Mouse (Mus musculus) lung, postnatal 25 days (tissue): ENCODE measurements around the gene Il1rap.

Source experiments
- DNase-seq: peaks from one replicate; pipeline ENCODE4 v3.0.0; 2022; ENCODE audit warnings: low spot score

The Il1rap gene

DNA sequence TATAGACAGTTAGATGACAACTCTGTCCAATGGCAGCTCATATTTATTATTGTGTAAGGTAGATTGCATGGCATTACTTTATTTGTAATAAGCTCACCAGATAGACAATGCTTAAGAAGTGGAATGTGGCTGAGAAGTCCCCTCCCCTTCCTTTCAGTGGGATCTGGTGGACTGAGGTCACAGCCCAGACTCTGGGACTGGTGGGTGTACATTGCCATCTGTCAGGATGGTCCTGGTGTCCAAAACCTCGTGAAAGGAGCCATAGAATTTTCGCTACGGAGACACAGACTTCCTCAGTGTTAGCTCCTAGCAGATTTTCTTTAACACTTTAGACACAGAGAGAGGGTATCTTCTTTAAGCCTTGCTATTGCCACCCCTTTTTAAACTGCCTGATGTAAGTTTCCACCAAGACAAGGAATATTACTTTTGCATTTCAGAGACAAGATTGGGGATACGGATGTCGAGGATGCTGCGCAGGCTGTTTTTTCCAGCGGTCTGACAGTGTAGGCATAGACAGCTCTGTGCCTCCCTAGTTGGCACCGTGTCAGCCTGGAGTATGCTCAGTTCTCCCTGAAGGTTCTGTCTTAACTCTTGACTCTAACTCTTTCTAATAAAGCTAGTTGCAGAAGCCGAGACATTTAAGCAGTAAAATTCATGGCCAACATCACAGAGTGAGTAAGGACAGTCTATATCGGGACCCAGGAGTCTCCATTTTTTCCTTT, 31.2 kb downstream of the Il1rap start:
- DNase-seq, result no peak

- no peak for DNase-seq
Measured at GRCm38 (mm10) chr16:26623141-26623540, 41.6 kb downstream of the Il1rap start.

GRCm38 (mm10) chr16:26626065-26626464, 44.6 kb downstream of the Il1rap start:
- DNase-seq, result peak; percentile 16

- no peak for DNase-seq
Measured at GRCm38 (mm10) chr16:26634800-26635199, 53.3 kb downstream of the Il1rap start.

DNA sequence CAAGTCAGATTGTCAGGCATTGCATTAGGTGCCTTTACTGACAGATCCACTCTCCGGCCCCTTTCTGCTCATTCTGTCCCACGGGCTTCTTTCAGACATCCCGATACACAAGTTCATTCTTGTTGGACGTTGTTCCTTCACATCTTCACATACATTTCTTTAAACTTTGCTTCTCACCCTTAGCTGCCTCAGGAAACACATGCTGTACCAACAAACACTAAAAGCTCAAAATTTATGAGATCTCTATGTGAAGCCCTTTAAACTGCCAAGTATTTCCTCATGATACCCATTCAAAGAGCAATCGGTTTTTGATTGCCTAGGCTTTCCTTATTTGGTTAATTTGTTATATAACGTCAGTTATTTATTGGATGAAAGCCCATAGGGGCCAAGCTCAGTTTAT, 61.6 kb downstream of the Il1rap start:
- DNase-seq, result no peak

DNA sequence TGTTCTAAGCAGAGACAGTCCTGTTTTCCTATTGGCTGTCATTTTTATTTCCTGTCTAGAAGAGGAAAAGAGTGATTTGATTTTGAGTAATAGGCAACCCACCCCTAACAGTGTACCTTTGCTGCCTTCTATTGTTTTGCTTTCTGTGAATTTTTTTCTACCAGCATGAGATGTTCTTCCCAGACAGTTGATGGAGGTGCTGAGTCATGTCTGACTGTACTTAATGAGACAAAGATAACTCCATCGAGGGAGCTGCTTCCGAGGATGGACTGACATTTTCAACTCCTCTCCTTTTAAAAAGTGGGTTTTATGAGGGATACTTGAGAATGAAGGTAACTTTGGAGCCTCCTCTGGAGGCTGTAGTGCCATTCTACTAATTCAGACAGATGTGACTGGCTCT, 64.6 kb downstream of the Il1rap start:
- DNase-seq, result no peak

GRCm38 (mm10) chr16:26647036-26647435, 65.5 kb downstream of the Il1rap start:
- no peak for DNase-seq

GRCm38 (mm10) chr16:26662722-26663436, 81.4 kb downstream of the Il1rap start:
- no peak for DNase-seq

DNA sequence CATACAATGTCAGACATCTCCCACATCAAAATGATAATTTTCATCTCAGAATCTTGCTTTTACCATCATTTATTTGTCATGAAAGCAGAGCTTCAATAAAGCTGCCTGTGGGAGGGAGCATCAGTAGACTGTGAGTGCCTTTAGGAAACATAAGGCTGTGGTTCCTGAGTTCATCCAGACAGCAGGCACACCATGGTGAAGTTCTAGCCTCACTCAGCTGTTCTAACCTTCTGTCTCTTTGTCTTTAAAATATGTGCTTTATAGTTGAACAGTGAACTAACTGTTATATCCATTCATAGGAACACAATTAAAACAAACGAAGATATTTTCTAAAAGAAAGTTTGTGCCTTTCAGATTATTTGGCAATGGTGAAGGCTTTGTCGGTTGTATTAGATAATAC, 84.9 kb downstream of the Il1rap start:
- no peak for DNase-seq

GRCm38 (mm10) chr16:26669081-26669480, 87.6 kb downstream of the Il1rap start:
- DNase-seq, result no peak

GRCm38 (mm10) chr16:26680381-26680780, 98.9 kb downstream of the Il1rap start:
- no peak for DNase-seq

DNA sequence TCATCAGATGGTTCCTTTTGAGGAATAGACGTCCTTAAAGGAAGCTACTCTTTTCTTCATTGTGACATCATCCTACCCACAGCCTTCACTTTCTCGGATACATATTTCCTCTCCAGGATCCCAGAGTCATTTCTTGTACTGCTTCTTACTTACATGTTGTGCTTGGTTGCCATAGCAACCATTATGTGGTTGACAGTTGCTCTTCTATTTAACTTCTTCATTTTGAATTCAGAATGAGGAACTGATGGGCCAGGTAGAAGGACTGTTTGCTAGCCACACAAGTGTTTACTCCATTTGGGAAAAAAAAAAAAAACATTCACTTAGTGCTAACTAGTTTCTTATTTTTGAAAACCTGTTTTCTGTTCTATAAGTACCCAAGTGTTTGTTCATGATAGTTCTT, 108.3 kb downstream of the Il1rap start:
- DNase-seq, result peak; percentile 35

DNA sequence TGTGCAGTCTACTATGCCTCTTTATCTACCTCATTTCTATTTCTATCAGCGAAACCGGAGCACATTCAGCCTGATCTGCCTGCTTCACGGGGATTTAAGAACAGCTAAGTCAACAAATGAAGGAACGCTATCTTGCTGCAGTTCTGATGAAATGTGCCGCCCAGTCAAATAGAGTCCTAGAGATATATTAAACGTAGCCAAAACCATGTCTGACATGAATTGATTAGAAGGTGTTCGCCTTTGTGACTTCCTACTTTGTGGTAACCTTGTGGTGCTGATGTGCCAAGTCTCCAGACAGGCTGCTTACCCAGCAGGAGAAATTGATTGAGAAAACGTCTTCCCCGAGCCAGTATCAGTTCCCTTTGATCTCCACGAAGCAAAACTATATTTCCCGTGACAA, 109.8 kb downstream of the Il1rap start:
- DNase-seq, result no peak

DNA sequence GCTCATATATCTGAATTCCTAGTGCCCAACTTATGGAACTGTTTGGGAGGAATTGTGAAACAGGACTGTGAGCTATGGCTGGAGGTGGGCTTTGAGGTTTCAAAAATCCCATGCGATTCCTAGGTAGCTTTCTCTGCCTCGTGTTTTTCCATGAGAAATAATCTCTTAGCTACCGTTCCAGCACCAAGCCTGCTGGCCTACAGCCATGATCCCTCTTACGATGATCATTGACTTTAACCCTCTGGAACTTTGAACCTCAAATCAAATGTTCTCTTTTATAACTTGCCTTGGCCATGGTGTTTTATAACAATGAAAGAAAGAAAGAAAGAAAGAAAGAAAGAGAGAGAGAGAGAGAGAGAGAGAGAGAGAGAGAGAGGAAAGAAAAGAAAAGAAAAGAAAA, 116.6 kb downstream of the Il1rap start:
- no peak for DNase-seq

- DNase-seq, result no peak
Measured at GRCm38 (mm10) chr16:26700440-26701103, 119.1 kb downstream of the Il1rap start.

DNA sequence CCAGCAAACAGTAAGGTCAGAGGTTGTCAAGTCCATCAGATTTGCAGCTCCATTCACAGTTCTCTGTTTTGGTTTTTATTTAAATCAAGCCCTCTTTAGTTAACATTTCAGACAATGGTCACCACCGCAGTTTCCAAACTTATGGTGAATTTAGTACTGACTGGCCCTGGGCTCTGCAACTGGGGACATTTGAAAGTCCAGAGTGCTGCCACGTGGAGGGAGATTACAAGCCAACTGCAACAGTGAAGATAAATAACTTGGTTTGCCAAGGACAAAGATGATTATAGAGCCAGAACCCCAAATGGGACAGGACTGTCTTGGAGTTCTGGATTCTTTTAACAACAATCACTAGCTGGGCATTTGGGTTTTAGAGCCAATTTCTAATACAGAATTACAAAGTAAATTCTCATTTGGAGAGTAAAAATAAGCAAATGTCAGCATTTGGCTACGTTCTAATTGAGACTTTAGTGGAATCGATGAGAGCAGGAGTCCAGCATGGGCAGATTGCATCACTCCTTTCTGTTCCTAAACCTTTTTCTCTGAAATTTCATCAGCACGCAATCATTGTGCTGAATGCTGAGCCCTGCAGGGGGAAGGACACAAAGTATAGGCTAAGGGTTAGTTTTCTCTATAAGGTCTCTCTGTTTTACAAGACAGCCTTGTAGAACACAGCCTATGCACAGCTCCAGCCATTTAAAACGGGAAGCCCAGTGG, 124.3 kb downstream of the Il1rap start:
- DNase-seq, result no peak

DNA sequence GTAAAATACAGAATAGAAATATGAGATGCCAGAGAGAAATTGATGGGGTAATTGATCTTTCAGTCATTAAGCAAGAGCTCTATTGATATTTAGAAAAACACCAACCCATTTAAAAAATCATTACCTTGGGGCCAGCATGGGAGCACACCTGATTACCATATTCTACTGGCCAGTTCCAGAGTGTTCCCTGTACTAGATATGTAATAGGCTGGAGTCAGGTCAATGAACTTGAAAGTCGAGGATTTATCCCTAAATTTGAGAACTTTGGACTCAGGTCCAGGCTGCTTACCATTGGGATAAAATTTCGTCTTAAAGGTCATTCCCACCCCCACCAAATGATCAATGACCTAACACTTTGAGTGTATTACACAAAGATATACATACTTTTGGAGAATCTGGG, 125.0 kb downstream of the Il1rap start:
- DNase-seq, result no peak

GRCm38 (mm10) chr16:26710922-26711321, 129.4 kb downstream of the Il1rap start:
- DNase-seq, result no peak

- DNase-seq, result no peak
Measured at GRCm38 (mm10) chr16:26713538-26714316, 132.2 kb downstream of the Il1rap start.

- DNase-seq, result peak; percentile 4
Measured at GRCm38 (mm10) chr16:26722464-26722863, 141.0 kb downstream of the Il1rap start.

DNA sequence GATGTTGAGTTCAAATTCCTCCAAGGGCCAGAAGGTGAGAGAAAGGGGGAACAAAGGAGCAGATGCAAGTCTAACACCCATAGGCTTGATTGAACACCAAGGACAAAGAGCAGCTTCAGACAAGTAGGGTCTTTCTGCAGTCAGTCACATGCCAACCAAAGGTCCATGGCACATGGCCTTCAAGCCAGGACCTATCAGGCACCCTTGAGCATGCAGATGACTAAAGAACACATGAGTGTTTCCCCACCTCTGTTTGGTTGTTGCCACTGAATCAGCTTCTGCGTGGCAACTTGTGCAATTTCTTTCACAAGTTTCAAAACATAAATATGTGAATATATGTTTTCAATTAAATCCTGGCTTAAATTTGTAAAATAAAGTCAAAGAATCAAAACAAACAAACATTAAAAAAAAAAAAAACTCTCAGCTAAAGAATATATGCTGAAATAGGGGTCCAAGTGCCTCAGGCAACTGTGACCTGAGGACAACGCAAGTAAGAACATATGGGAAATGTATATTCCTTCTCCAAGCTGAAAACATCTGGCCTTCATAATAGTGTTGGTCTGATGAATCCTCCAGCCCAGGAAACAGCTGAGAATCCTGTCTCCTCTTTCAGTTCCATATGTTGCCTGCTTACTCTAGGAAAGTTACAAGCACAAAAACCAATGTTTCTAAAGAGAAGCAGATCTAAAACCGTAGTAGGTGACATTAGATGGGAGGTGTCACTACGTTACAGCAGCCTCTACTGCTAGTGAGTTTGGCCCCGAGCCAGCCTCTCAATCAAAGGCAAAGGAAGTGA, 142.6 kb downstream of the Il1rap start:
- DNase-seq, result no peak
